ENCODE assay signal across 34 mouse cellular contexts in the genomic region with DNA sequence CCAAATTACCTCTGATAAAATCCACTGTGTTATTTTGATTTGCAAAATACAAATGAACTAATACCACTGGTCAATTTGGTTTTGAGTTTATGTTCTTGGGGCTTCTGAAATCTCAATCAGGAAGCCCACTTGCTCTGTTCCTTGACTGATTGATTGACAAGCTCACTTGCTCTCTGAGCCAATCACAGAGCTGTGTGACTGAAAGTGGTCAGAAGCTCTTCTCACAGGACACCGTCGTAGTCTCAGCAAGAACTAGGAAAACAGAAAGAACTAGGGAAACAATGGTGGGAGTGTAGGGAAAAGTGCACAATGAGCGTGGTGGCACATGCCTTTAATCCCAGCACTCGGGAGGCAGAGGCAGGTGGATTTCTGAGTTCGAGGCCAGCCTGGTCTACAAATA.
"Had no signal": no experiment of that assay in that cellular context is flagged by ENCODE, and none has a peak within 500 bp of the region (broad histone marks: within the 10 kb centered on the region; RNA-seq: fewer than 3 reads in every experiment).

No protein-coding gene starts in this region.

- H3K4me1 ChIP-seq: heart, embryonic 12.5 days; heart, embryonic 13.5 days; heart, embryonic 15.5 days; hindbrain, embryonic 10.5 days; hindbrain, embryonic 12.5 days; hindbrain, embryonic 13.5 days; hindbrain, embryonic 15.5 days; intestine, embryonic 15.5 days; kidney, embryonic 15.5 days had no signal

- ATAC-seq: hindbrain, postnatal 0 days; inflammation-experienced regulatory T-cells, adult 6 months; intestine, embryonic 15.5 days; intestine, embryonic 16.5 days; intestine, postnatal 0 days had no signal

- DNase-seq: heart, postnatal 10 days; heart, postnatal 14 days; heart, postnatal 36 days; heart, postnatal 4 days; kidney, adult 11 months; kidney, adult 18-20 months; kidney, adult 2 months; kidney, adult 8-10 months; kidney, adult 9 months; kidney, postnatal 10 days; kidney, postnatal 14 days; kidney, postnatal 25 days; kidney, postnatal 36 days; kidney, postnatal 4 days; layer of hippocampus, adult 9-11 months; layer of hippocampus, postnatal 36 days had no signal

- H3K4me3 ChIP-seq: heart, embryonic 12.5 days; heart, embryonic 13.5 days; heart, embryonic 15.5 days; hindbrain, embryonic 10.5 days; hindbrain, embryonic 12.5 days; hindbrain, embryonic 13.5 days; hindbrain, embryonic 15.5 days; intestine, embryonic 15.5 days; kidney, embryonic 15.5 days; layer of hippocampus, adult 2 months; left cerebral cortex, adult 2 months had no signal

- H3K9me3 ChIP-seq: heart, embryonic 13.5 days; heart, embryonic 15.5 days; hindbrain, embryonic 10.5 days; hindbrain, embryonic 12.5 days; hindbrain, embryonic 13.5 days; hindbrain, embryonic 15.5 days; intestine, embryonic 15.5 days; kidney, embryonic 15.5 days had no signal

- H3K4me2 ChIP-seq: heart, embryonic 11.5 days; heart, embryonic 12.5 days; heart, embryonic 13.5 days; heart, embryonic 15.5 days; hindbrain, embryonic 12.5 days; hindbrain, embryonic 13.5 days; hindbrain, embryonic 14.5 days; hindbrain, embryonic 15.5 days; intestine, embryonic 15.5 days; kidney, embryonic 15.5 days had no signal

- H3K27me3 ChIP-seq: heart, embryonic 12.5 days; heart, embryonic 13.5 days; heart, embryonic 15.5 days; hindbrain, embryonic 12.5 days; hindbrain, embryonic 13.5 days; hindbrain, embryonic 15.5 days; intestine, embryonic 15.5 days had no signal

- H3K9ac ChIP-seq: heart, embryonic 12.5 days; heart, embryonic 13.5 days; heart, embryonic 15.5 days; hindbrain, embryonic 12.5 days; hindbrain, embryonic 13.5 days; hindbrain, embryonic 14.5 days; hindbrain, embryonic 15.5 days; intestine, embryonic 15.5 days; kidney, embryonic 15.5 days had no signal

- H3K27ac ChIP-seq: heart, embryonic 13.5 days; heart, embryonic 15.5 days; hindbrain, embryonic 10.5 days; hindbrain, embryonic 12.5 days; hindbrain, embryonic 13.5 days; hindbrain, embryonic 14.5 days; hindbrain, embryonic 15.5 days; hindbrain, postnatal 0 days; intestine, embryonic 15.5 days; kidney, embryonic 15.5 days; kidney, postnatal 0 days; layer of hippocampus, adult 2 months; left cerebral cortex, adult 2 months had no signal

- H3K36me3 ChIP-seq: heart, embryonic 12.5 days; heart, embryonic 13.5 days; heart, embryonic 15.5 days; hindbrain, embryonic 10.5 days; hindbrain, embryonic 12.5 days; hindbrain, embryonic 13.5 days; hindbrain, embryonic 15.5 days; intestine, embryonic 15.5 days; kidney, embryonic 15.5 days had no signal
